Mouse (Mus musculus): ENCODE data around the gene Apbb2. TPM values are rescaled to one million over a fixed set of nuclear protein-coding genes. Genes with fewer than 3 reads are reported as not detected.
A peak's percentile ranks its signal among the peaks of the same experiment; 100 is the strongest.
"Not testable (repeated sequence)": the region's sequence is repeated elsewhere in the genome, so short reads cannot be mapped to it uniquely, and the experiment has no call there.

Gene Apbb2
- total RNA-seq, 2 experiments from 2014 or later: 60.1 to 70.5 TPM

- intact Hi-C loops (cut with DNase I): no loop called here
- no peak overlapping the region for H3K27ac ChIP-seq
- no peak overlapping the region for H3K4me3 ChIP-seq
- DNase-seq (ENCODE audit: extremely low spot score in 1 of 2, low spot score in 2 of 2): no peak
- TF ChIP-seq CTCF (IDR thresholded peaks at IDR 0.05): peak; percentile 39
Observed at GRCm38 (mm10) chr5:66280742-66281141, 337.8 kb downstream of the Apbb2 start.

DNA sequence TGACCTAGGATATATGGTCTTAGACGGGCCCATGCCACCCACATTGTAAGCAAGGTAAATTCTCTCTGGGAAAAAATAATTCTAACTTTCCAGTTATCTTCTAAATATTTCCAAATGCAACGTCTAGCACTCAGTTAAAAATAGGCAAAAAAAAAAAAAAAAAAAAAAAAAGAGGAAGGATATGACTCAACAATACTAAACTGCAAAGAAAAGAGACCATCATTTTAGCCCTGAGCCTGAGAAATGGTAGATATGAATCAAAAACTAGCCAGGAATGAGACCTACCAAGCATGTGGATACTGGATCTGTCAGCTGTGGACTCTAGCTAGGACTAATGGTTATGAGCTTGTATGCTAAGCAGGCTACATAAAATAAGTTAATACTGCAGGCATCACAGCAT is 338.9 kb downstream of the Apbb2 start:
- intact Hi-C loops (cut with DNase I): no loop called here
- Histone ChIP-seq H3K4me3 (no peak overlapping the region), H3K27ac (no peak overlapping the region)
- no peak for TF ChIP-seq CTCF (IDR thresholded peaks at IDR 0.05)
- DNase-seq (ENCODE audit: extremely low spot score in 1 of 2, low spot score in 2 of 2): no peak

DNA sequence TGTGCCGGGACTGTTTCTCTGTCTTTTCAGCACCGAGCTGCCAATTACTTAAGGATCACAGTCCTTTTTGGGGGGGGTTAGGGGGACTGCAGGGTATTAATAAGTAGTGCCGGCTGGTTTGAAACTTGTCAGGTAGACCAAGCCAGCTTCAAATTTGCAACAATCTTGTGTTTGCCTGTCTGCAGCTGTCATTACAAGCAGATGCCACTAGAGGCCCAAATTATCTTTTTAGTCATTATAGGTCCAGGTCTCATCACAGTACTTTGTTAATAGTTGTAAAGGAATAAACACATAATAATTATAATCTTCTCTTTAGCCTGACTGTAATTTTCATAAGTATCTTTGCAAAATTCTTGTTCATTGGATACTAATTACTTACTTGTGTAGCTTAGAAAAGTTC is 344.2 kb downstream of the Apbb2 start:
- intact Hi-C loops (cut with DNase I): no loop called here
- no peak overlapping the region for H3K27ac ChIP-seq
- no peak overlapping the region for H3K4me3 ChIP-seq
- TF ChIP-seq CTCF (IDR thresholded peaks at IDR 0.05): peak; percentile 52
- no peak for DNase-seq (ENCODE audit: extremely low spot score in 1 of 2, low spot score in 2 of 2)

DNA sequence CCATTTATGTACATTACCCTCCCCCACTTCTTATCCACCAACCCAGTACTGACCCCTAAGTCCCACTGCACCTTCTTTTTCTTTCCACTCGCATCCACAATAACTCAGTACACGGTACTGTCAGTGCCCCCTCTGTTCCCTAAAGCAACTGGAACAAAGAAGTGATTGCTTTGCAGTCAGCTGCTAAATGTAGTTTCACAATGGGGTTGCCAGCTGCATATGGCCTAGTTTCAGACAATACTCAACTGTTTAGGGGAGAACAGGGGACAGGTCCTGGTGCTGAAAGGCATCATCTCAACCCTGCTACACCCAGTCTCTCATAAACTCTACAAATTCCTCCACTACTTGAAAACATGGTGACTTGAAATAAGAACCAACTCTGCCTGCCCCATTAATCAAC is 347.4 kb downstream of the Apbb2 start:
- no peak overlapping the region for H3K4me3 ChIP-seq
- H3K27ac ChIP-seq: no peak overlapping the region
- DNase-seq (ENCODE audit: extremely low spot score in 1 of 2, low spot score in 2 of 2): no peak
- intact Hi-C loops (cut with DNase I): no loop called here
- no peak for TF ChIP-seq CTCF (IDR thresholded peaks at IDR 0.05)

- intact Hi-C loops (cut with DNase I): loop anchor here (10.0 kb wide), 1 partner anchor 405 kb away; the partner anchor contains the start of gene Uchl1
- Histone ChIP-seq H3K4me3 (no peak overlapping the region), H3K27ac (no peak overlapping the region)
- no peak for DNase-seq (ENCODE audit: extremely low spot score in 1 of 2, low spot score in 2 of 2)
- TF ChIP-seq CTCF (IDR thresholded peaks at IDR 0.05): no peak
Observed at GRCm38 (mm10) chr5:66269616-66270015, 349.0 kb downstream of the Apbb2 start.

GRCm38 (mm10) chr5:66263398-66263797 is 355.2 kb downstream of the Apbb2 start:
- DNase-seq (ENCODE audit: extremely low spot score in 1 of 2, low spot score in 2 of 2): peak in 1 of 2 experiments; percentile 21
- Histone ChIP-seq H3K27ac (no peak overlapping the region), H3K4me3 (no peak overlapping the region)
- peak; percentile 79 for TF ChIP-seq CTCF (IDR thresholded peaks at IDR 0.05)
- intact Hi-C loops (cut with DNase I): loop anchor here (2.0 to 10.0 kb wide), 3 partner anchors 54 to 411 kb away; partner anchors contain the start of gene Uchl1

DNA sequence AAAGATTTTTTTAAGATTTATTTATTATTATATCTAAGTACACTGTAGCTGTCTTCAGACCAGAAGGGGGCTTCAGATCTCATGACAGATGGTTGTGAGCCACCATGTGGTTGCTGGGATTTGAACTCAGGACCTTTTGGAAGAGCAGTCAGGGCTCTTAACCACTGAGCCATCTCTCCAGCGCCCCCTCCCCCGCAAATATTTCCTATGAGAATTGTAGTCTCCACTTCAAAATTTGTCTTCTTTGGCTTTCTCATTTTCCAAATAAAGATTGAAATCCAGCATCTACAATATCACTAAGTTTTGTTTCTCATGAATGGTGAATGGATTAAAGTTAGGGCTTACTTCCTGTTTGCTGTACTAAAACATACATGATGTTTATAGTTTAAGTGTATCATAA is 356.1 kb downstream of the Apbb2 start:
- H3K27ac ChIP-seq: no peak overlapping the region
- intact Hi-C loops (cut with DNase I): loop anchor here (2.0 to 10.0 kb wide), 3 partner anchors 55 to 412 kb away; partner anchors contain the start of gene Uchl1
- DNase-seq (ENCODE audit: extremely low spot score in 1 of 2, low spot score in 2 of 2): no peak
- H3K4me3 ChIP-seq: no peak overlapping the region
- no peak for TF ChIP-seq CTCF (IDR thresholded peaks at IDR 0.05)

DNA sequence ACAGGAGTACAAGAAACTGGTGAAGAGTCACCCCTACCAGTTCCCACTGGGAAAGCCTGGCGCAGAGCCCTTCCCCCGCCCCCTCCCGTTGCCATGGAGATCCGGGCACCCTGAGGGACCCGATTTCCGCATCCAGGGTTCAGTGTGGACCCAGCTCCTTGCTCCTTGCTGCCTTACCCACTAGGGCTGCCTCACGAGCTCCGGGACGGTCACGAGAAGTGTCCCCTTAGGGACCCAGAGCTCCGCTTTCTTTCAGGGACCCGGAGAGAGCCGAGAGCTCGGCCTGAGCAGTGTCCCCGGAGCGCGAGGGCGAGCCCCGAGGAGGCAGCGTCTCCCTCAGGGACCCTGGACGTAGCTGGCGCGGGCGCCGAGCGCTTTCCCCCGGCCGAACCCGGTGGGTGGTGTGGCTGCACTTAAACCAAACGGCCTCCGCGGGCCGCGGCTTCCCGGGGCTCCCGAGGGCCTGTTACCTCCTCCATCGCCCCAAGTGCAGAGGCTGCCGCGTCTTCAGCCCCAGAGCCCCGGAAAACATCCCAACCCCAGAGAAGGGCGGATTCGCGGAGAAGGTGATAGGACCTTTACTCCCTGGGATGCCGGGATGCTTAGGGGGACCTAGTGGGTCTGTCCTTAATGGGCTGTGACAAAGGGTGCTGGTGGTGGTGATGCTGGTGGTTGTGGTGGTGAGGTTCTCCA is 358.7 kb downstream of the Apbb2 start, which contains the start of gene Nsun7:
Gene Nsun7, plus strand, starts transcription at position 142 of the 693 bp plus-strand sequence.
- TF ChIP-seq CTCF (IDR thresholded peaks at IDR 0.05): no peak
- Histone ChIP-seq H3K4me3 (peak within 1 kb of the TSS; percentile 68), H3K27ac (peak within 1 kb of the TSS; percentile 72)
- intact Hi-C loops (cut with DNase I): loop anchor here (5.0 to 10.0 kb wide), 2 partner anchors 57 to 415 kb away; partner anchors contain the start of gene Uchl1
- DNase-seq (ENCODE audit: extremely low spot score in 1 of 2, low spot score in 2 of 2): peak; percentile 82 to 84

- H3K27ac ChIP-seq: peak overlapping the region; percentile 72
- DNase-seq (ENCODE audit: extremely low spot score in 1 of 2, low spot score in 2 of 2); intact Hi-C loops (cut with DNase I): not testable (repeated sequence)
- peak overlapping the region; percentile 68 for H3K4me3 ChIP-seq
Observed at GRCm38 (mm10) chr5:66259431-66259755, 359.2 kb downstream of the Apbb2 start.

DNA sequence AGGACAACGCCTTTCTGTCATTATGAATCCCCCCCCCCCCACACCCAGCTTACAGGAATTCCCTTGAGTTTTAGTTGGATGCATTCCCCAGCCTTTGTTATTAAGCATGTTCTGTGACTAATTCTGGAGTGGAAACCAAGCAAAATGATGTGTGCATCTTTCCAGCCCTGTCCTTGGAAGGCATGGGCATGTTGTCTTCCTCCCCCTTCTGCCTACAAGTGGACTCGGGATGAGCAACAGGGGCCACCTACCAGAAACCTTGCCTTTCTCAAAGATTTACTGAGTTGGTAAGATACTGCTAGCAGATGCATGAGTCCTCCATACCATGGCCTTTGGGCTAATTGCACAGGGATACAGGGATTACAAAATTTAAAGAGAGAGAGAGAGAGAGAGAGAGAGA is 359.6 kb downstream of the Apbb2 start:
- TF ChIP-seq CTCF (IDR thresholded peaks at IDR 0.05): no peak
- intact Hi-C loops (cut with DNase I): no loop called here
- no peak overlapping the region for H3K27ac ChIP-seq
- no peak for DNase-seq (ENCODE audit: extremely low spot score in 1 of 2, low spot score in 2 of 2)
- no peak overlapping the region for H3K4me3 ChIP-seq

DNA sequence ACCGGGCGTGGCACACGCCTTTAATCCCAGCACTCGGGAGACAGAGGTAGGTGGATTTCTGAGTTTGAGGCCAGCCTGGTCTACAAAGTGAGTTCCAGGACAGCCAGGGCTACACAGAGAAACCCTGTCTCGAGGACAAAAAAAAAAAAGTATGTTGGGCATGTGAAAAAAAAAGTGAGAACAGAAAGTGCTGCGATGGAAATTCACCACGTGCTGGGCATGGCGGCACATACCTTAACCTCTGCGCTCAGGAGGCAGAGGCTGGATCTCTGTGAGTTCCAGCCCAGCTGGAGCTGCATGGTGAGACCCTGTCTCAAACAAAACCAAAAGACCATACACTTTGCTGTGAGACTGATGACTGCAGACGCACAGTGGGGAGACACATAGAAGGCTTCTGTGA is 363.5 kb downstream of the Apbb2 start:
- no peak for DNase-seq (ENCODE audit: extremely low spot score in 1 of 2, low spot score in 2 of 2)
- Histone ChIP-seq H3K27ac (no peak overlapping the region), H3K4me3 (no peak overlapping the region)
- no peak for TF ChIP-seq CTCF (IDR thresholded peaks at IDR 0.05)
- intact Hi-C loops (cut with DNase I): no loop called here

DNA sequence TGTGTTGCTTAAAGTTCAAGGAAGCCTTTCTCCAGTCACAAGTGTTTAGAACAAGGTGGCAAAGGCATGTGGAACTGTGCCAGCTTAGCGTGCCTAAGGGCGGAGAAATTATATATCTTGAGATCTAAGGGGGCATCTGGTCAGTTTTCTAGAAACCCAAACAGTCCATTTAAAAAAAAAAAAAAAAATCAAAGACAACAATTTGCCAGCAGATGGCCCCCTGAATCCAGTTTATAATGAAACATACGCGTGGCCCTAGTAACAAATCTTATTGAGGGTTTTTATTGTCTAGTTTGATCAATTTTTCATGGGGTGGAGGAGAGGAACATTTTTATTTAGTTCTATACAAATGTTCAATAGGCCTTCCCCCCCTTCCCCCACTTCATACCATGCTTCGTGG is 365.4 kb downstream of the Apbb2 start:
- DNase-seq (ENCODE audit: extremely low spot score in 1 of 2, low spot score in 2 of 2): no peak
- peak; percentile 42 for TF ChIP-seq CTCF (IDR thresholded peaks at IDR 0.05)
- no peak overlapping the region for H3K4me3 ChIP-seq
- intact Hi-C loops (cut with DNase I): no loop called here
- no peak overlapping the region for H3K27ac ChIP-seq

Other genes starting within 250 kb of the Apbb2 start
- gene Uchl1, start 57.3 kb upstream of the Apbb2 start, total RNA-seq (2021): 100 to 1,000 TPM; 878 to 888 TPM
- 100 to 1,000 TPM; 121 to 127 TPM for gene Limch1, start 127.0 kb upstream of the Apbb2 start, total RNA-seq (2021)